Mouse (Mus musculus): ENCODE data around the gene Runx1. TPM values are rescaled to one million over a fixed set of nuclear protein-coding genes. Genes with fewer than 3 reads are reported as not detected.
A peak's percentile ranks its signal among the peaks of the same experiment; 100 is the strongest.

Runx1 gene
- polyA plus RNA-seq, 1 experiment from 2014 or later, result 2.1 TPM

GRCm38 (mm10) chr16:92852276-92852675, 26.3 kb upstream of the Runx1 start:
- no peak for ATAC-seq (replicated peaks; ENCODE audit: low FRiP score)
- WGBS, result 91% methylated on average over 6 of the region's 6 CpGs
- H3K36me3 ChIP-seq, result no peaks in the 10 kb centered on the region
- H3K9ac ChIP-seq, result no peak overlapping the region
- H3K9me3 ChIP-seq (replicated peaks), result no peaks in the 10 kb centered on the region
- no peak overlapping the region for H3K4me3 ChIP-seq (replicated peaks)
- no peaks in the 10 kb centered on the region for H3K27me3 ChIP-seq
- 0 out of 2 replicates have a peak, but pooled peaks cover 2% of the 10 kb centered on the region for H3K4me1 ChIP-seq
- no peak overlapping the region for H3K4me2 ChIP-seq
- H3K27ac ChIP-seq, result no peak overlapping the region

GRCm38 (mm10) chr16:92850416-92850815, 24.5 kb upstream of the Runx1 start:
- no peak overlapping the region for H3K9ac ChIP-seq

GRCm38 (mm10) chr16:92847762-92848300, 21.9 kb upstream of the Runx1 start:
- peaks cover 6% of the 10 kb centered on the region for H3K4me1 ChIP-seq
- no peak for ATAC-seq (replicated peaks; ENCODE audit: low FRiP score)
- no peaks in the 10 kb centered on the region for H3K36me3 ChIP-seq
- no peaks in the 10 kb centered on the region for H3K27me3 ChIP-seq
- 76% methylated on average over 3 of the region's 3 CpGs for WGBS
- no peaks in the 10 kb centered on the region for H3K9me3 ChIP-seq (replicated peaks)
- no peak overlapping the region for H3K4me3 ChIP-seq (replicated peaks)
- H3K9ac ChIP-seq, result no peak overlapping the region
- no peak overlapping the region for H3K4me2 ChIP-seq
- no peak overlapping the region for H3K27ac ChIP-seq

More at GRCm38 (mm10) chr16:92850416-92850815, 24.5 kb upstream of the Runx1 start:
- Histone ChIP-seq H3K9me3 (replicated peaks) (no peaks in the 10 kb centered on the region), H3K4me3 (replicated peaks) (no peak overlapping the region), H3K4me1 (peaks cover 8% of the 10 kb centered on the region), H3K27ac (no peak overlapping the region), H3K4me2 (no peak overlapping the region), H3K36me3 (no peaks in the 10 kb centered on the region), H3K27me3 (no peaks in the 10 kb centered on the region)
- ATAC-seq (replicated peaks; ENCODE audit: low FRiP score), result no peak
- WGBS, result 49% methylated on average over 3 of the region's 3 CpGs

GRCm38 (mm10) chr16:92845244-92846225, 19.6 kb upstream of the Runx1 start:
- no peak for ATAC-seq (replicated peaks; ENCODE audit: low FRiP score)
- H3K9ac ChIP-seq, result no peak overlapping the region
- H3K4me3 ChIP-seq (replicated peaks), result no peak overlapping the region
- H3K27ac ChIP-seq, result no peak overlapping the region
- H3K9me3 ChIP-seq (replicated peaks), result no peaks in the 10 kb centered on the region
- WGBS, result 53% methylated on average over 26 of the region's 26 CpGs
- H3K4me2 ChIP-seq, result peak overlapping the region; percentile 26
- H3K4me1 ChIP-seq, result peaks cover 6% of the 10 kb centered on the region
- no peaks in the 10 kb centered on the region for H3K27me3 ChIP-seq
- no peaks in the 10 kb centered on the region for H3K36me3 ChIP-seq

GRCm38 (mm10) chr16:92838709-92839108, 12.8 kb upstream of the Runx1 start:
- Histone ChIP-seq H3K9ac (no peak overlapping the region), H3K9me3 (replicated peaks) (no peaks in the 10 kb centered on the region), H3K4me1 (no peaks in the 10 kb centered on the region), H3K27ac (no peak overlapping the region), H3K4me2 (no peak overlapping the region), H3K27me3 (no peaks in the 10 kb centered on the region; the same call in 1 of the 2 replicates), H3K36me3 (no peaks in the 10 kb centered on the region), H3K4me3 (replicated peaks) (no peak overlapping the region)
- no peak for ATAC-seq (replicated peaks; ENCODE audit: low FRiP score)

- no peaks in the 10 kb centered on the region for H3K9me3 ChIP-seq (replicated peaks)
- H3K36me3 ChIP-seq, result no peaks in the 10 kb centered on the region
- no peak overlapping the region for H3K4me3 ChIP-seq (replicated peaks)
- no peak overlapping the region for H3K27ac ChIP-seq
- H3K9ac ChIP-seq, result no peak overlapping the region
- H3K4me2 ChIP-seq, result no peak overlapping the region
- ATAC-seq (replicated peaks; ENCODE audit: low FRiP score), result no peak
- H3K27me3 ChIP-seq, result no peaks in the 10 kb centered on the region; the same call in 1 of the 2 replicates
- 100% methylated on average over 2 of the region's 2 CpGs for WGBS
- H3K4me1 ChIP-seq, result peaks cover 9% of the 10 kb centered on the region; the same call in 1 of the 2 replicates
Measured at GRCm38 (mm10) chr16:92831341-92831740, 5.4 kb upstream of the Runx1 start.

GRCm38 (mm10) chr16:92830479-92830878, 4.5 kb upstream of the Runx1 start:
- no peak overlapping the region for H3K9ac ChIP-seq
- no peak for ATAC-seq (replicated peaks; ENCODE audit: low FRiP score)
- no peak overlapping the region; the same call in 1 of the 2 replicates for H3K4me2 ChIP-seq

GRCm38 (mm10) chr16:92828308-92828862, 2.4 kb upstream of the Runx1 start:
- no peak overlapping the region for H3K4me3 ChIP-seq (replicated peaks)
- no peaks in the 10 kb centered on the region for H3K27me3 ChIP-seq
- H3K9me3 ChIP-seq (replicated peaks), result no peaks in the 10 kb centered on the region
- H3K4me2 ChIP-seq, result no peak overlapping the region
- ATAC-seq (replicated peaks; ENCODE audit: low FRiP score), result no peak
- H3K4me1 ChIP-seq, result peaks cover 9% of the 10 kb centered on the region
- WGBS, result 44% methylated on average over 8 of the region's 8 CpGs
- H3K36me3 ChIP-seq, result no peaks in the 10 kb centered on the region
- no peak overlapping the region for H3K27ac ChIP-seq
- no peak overlapping the region for H3K9ac ChIP-seq

More at GRCm38 (mm10) chr16:92830479-92830878, 4.5 kb upstream of the Runx1 start:
- Histone ChIP-seq H3K9me3 (replicated peaks) (no peaks in the 10 kb centered on the region), H3K27ac (no peak overlapping the region), H3K4me1 (peaks cover 9% of the 10 kb centered on the region; the same call in 1 of the 2 replicates), H3K4me3 (replicated peaks) (no peak overlapping the region), H3K36me3 (no peaks in the 10 kb centered on the region), H3K27me3 (no peaks in the 10 kb centered on the region; the same call in 1 of the 2 replicates)
- 44% methylated on average over 14 of the region's 14 CpGs for WGBS

- WGBS, result 59% methylated on average over 7 of the region's 7 CpGs
- Histone ChIP-seq H3K4me3 (replicated peaks) (no peak overlapping the region), H3K9me3 (replicated peaks) (no peaks in the 10 kb centered on the region), H3K27ac (no peak overlapping the region), H3K9ac (no peak overlapping the region), H3K36me3 (no peaks in the 10 kb centered on the region), H3K4me2 (no peak overlapping the region), H3K4me1 (peaks cover 15% of the 10 kb centered on the region), H3K27me3 (no peaks in the 10 kb centered on the region)
- ATAC-seq (replicated peaks; ENCODE audit: low FRiP score), result no peak
Measured at GRCm38 (mm10) chr16:92827663-92828307, 1.8 kb upstream of the Runx1 start.

GRCm38 (mm10) chr16:92826683-92827082, 734 bp upstream of the Runx1 start:
- Histone ChIP-seq H3K9ac (no peak overlapping the region), H3K36me3 (no peaks in the 10 kb centered on the region), H3K4me3 (replicated peaks) (no peak overlapping the region), H3K27ac (no peak overlapping the region), H3K4me1 (peaks cover 24% of the 10 kb centered on the region), H3K4me2 (no peak overlapping the region), H3K27me3 (no peaks in the 10 kb centered on the region), H3K9me3 (replicated peaks) (no peaks in the 10 kb centered on the region)
- WGBS, result 87% methylated on average over 6 of the region's 6 CpGs
- ATAC-seq (replicated peaks; ENCODE audit: low FRiP score), result no peak

- Histone ChIP-seq H3K9me3 (replicated peaks) (no peaks in the 10 kb centered on the region), H3K36me3 (no peaks in the 10 kb centered on the region), H3K4me3 (replicated peaks) (no peak overlapping the region), H3K27ac (no peak overlapping the region), H3K27me3 (no peaks in the 10 kb centered on the region), H3K4me2 (no peak overlapping the region), H3K4me1 (peaks cover 19% of the 10 kb centered on the region), H3K9ac (no peak overlapping the region)
- WGBS, result 86% methylated on average over 18 of the region's 18 CpGs
- ATAC-seq (replicated peaks; ENCODE audit: low FRiP score), result no peak
Measured at GRCm38 (mm10) chr16:92825204-92825843, 625 bp downstream of the Runx1 start.
